Mouse (Mus musculus): ENCODE results near the gene Grem1.

GRCm38 (mm10) chr2:113806851-113807577, 48.6 kb upstream of the Grem1 start:
- TF ChIP-seq ZKSCAN1 (IDR thresholded peaks at IDR 0.05; ENCODE audit: borderline replicate concordance, low read depth, low read length) (no peak), CTCF (conservative IDR thresholded peaks at IDR 0.05 in 1 of 2, IDR thresholded peaks at IDR 0.05 in 1 of 2; ENCODE audit: low read depth in 2 of 2, low read length in 2 of 2) (no peak), ZNF384 (IDR thresholded peaks at IDR 0.05; ENCODE audit: low read depth, low read length) (no peak), POLR2A (IDR thresholded peaks at IDR 0.05; ENCODE audit: low read depth, low read length) (no peak), HCFC1 (IDR thresholded peaks at IDR 0.05; ENCODE audit: low read depth, low read length) (no peak), NRF1 (IDR thresholded peaks at IDR 0.05; ENCODE audit: low read depth, low read length) (no peak), BHLHE40 (IDR thresholded peaks at IDR 0.05; ENCODE audit: low read depth, low read length) (no peak), ZMIZ1 (IDR thresholded peaks at IDR 0.05; ENCODE audit: low read depth, low read length) (no peak)
